Mouse (Mus musculus) forebrain, embryonic 10.5 days (tissue): ENCODE measurements around the gene Gja5. TPM values are rescaled to one million over a fixed set of nuclear protein-coding genes. Genes with fewer than 3 reads are reported as not detected.

Source experiments
- DNase-seq: peaks from one replicate; pipeline ENCODE4 v3.0.0-alpha.2; 2017; ENCODE audit warnings: low spot score; ENCODE audit errors: extremely low spot score
- H3K27ac ChIP-seq: fragments of 300-500 bp; sonication (generic); 2 replicates; pipeline ENCODE4 v1.5.1; 2016; ENCODE audit warnings: mild to moderate bottlenecking
- H3K27me3 ChIP-seq: fragments of 300-500 bp; sonication (generic); 2 replicates; pipeline ENCODE4 v1.6.1; 2016; ENCODE audit warnings: mild to moderate bottlenecking; ENCODE audit not compliant: poor library complexity, severe bottlenecking
- H3K36me3 ChIP-seq: fragments of 300-500 bp; sonication (generic); replicated peaks from 2 replicates; pipeline ENCODE4 v1.6.1; 2016; ENCODE audit warnings: mild to moderate bottlenecking, moderate library complexity
- H3K4me1 ChIP-seq: fragments of 300-500 bp; sonication (generic); 2 replicates; pipeline ENCODE4 v1.6.1; 2016
- H3K4me3 ChIP-seq: fragments of 300-500 bp; sonication (generic); 2 replicates; pipeline ENCODE4 v1.5.1; 2016; ENCODE audit warnings: mild to moderate bottlenecking, moderate library complexity
- H3K9me3 ChIP-seq: fragments of 300-500 bp; sonication (generic); 2 replicates; pipeline ENCODE4 v1.6.1; 2016; ENCODE audit warnings: mild to moderate bottlenecking, moderate library complexity
- WGBS: fragments of 180-500 bp; shearing (Covaris S2); methylation state at CpG from one replicate; pipeline ENCODE4 v1.1.7; 2016; 5-methylcytosine and 5-hydroxymethylcytosine counted together
- polyA plus RNA-seq: library from polyadenylated mRNA; unstranded; fragments of >200 nt; fragmentation: Nextera tagmentation; extraction: Ambion mirVana; gene quantifications from 2 replicates; pipeline ENCODE4 v1.2.1, GENCODE M21; 2016

The Gja5 gene
- polyA plus RNA-seq, 1 experiment from 2014 or later = 4.5 TPM

DNA sequence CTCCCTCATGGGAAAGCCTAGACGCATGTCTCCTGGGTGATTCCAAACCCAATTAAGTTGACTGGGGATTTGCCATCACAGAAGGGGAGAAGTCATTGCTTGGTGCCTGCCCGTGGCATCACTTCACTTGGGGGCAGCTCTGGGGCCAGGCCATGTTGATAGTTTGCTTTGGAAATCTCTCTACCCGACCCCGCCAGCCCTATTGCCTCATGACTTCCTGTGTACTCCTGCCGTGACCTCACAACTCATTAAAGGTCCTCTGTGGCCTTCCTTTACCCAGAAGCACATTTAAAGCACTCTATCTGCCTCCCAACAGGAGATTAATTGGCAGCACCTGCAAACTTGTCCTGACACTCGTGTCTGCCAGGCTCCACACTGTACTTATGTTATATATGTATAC, 93.3 kb downstream of the Gja5 start:
- no peaks in the 10 kb centered on the region for H3K9me3 ChIP-seq
- no peak for DNase-seq
- H3K4me1 ChIP-seq = peaks cover 1% of the 10 kb centered on the region
- WGBS = 66% methylated on average over 6 of the region's 6 CpGs
- H3K27me3 ChIP-seq = no peaks in the 10 kb centered on the region
- no peak overlapping the region for H3K4me3 ChIP-seq
- no peak overlapping the region for H3K27ac ChIP-seq
- no peaks in the 10 kb centered on the region for H3K36me3 ChIP-seq

DNA sequence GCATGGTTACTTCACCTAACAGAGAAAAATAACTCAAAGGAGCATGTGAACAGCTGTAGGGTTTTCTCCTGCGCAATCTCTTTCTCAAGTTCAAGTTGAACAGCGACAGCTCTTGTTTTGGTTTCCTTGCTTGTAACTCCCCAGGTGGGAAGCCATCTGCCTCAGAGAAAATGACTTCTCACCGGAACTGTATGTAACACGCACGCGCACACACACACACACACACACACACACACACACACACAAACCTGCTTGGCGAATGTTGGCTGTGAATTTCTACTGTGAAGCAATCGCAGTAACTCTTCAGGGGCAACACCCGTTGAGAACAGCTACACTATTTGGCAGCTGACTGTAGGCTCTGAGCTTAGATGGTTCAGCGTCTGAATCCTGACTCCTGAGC, 98.6 kb downstream of the Gja5 start:
- WGBS = 93% methylated on average over 10 of the region's 10 CpGs
- no peaks in the 10 kb centered on the region for H3K27me3 ChIP-seq
- no peaks in the 10 kb centered on the region for H3K36me3 ChIP-seq
- no peak overlapping the region for H3K4me3 ChIP-seq
- H3K4me1 ChIP-seq = no peaks in the 10 kb centered on the region
- DNase-seq = no peak
- no peak overlapping the region for H3K27ac ChIP-seq
- no peaks in the 10 kb centered on the region for H3K9me3 ChIP-seq

DNA sequence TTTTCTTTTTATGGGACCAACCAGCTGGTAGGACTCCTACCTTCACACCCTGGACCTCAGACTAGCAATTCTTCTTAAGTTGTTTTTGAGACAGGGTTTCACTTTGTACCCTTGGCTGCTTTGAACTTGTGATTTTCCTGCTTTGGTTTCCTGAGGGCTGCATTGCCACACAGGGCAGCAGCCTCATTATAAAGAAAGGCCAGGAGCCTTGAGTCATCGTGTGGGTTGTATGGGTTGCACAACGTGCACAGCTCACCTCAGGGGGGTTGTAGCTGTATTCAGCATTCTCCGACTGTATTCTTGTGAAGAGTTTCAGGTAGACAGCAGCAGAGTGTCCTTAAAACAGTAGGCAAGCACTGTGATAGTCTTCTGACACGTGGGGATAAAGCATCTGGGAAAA, 100.0 kb downstream of the Gja5 start:
- H3K36me3 ChIP-seq = no peaks in the 10 kb centered on the region
- no peak overlapping the region for H3K4me3 ChIP-seq
- H3K4me1 ChIP-seq = no peaks in the 10 kb centered on the region
- no peaks in the 10 kb centered on the region for H3K9me3 ChIP-seq
- H3K27ac ChIP-seq = no peak overlapping the region
- 86% methylated on average over 4 of the region's 4 CpGs for WGBS
- no peaks in the 10 kb centered on the region for H3K27me3 ChIP-seq
- DNase-seq = no peak

DNA sequence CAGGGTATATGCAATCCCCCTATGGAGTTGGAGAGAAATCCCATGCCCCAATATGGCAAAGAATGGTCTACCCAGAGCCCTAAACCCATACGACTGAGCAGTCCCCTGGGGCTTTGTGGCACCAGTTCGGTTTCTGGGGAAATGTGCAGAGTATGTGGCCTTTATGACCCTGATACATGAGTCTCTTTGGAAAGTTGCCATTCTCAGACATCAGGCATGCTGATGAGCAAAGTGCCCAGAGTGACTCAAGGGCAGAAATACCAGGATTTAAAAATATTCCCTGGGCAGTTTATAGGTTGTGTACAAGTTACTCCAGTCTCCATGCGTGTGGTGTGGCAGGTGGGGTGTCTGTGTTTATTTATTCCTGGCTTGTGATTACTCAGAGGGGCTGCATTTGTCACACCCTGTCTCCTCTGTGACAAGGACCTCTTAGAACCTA, 102.5 kb downstream of the Gja5 start:
- H3K36me3 ChIP-seq = no peaks in the 10 kb centered on the region
- WGBS = 80% methylated on average over 3 of the region's 3 CpGs
- no peak for DNase-seq
- no peaks in the 10 kb centered on the region for H3K27me3 ChIP-seq
- H3K9me3 ChIP-seq = no peaks in the 10 kb centered on the region
- no peak overlapping the region for H3K27ac ChIP-seq
- no peak overlapping the region for H3K4me3 ChIP-seq
- peaks cover 6% of the 10 kb centered on the region for H3K4me1 ChIP-seq

DNA sequence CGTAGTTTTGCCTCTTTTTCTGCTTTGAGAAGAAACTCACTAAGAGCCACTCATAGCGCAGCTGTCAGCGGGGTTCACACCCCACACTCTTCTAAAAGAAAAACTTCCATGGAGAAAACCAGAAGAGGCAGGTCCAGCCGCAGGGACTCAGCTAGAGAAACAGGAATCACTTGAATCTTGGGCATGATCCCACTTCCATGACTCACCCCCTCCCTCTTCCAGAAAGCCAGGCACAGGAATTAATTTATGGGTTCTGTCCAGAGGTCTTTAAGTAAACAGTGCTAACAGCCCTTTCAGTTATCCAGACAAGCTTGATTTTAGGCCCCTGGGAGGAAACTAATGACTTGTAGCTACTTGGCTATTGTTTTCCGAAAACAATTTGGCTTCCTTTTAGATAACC, 120.7 kb downstream of the Gja5 start:
- no peaks in the 10 kb centered on the region for H3K36me3 ChIP-seq
- H3K27ac ChIP-seq = no peak overlapping the region
- H3K9me3 ChIP-seq = no peaks in the 10 kb centered on the region
- H3K4me1 ChIP-seq = peaks cover 16% of the 10 kb centered on the region
- no peaks in the 10 kb centered on the region; the same call in 1 of the 2 replicates for H3K27me3 ChIP-seq
- no peak for DNase-seq
- H3K4me3 ChIP-seq = no peak overlapping the region
- 75% methylated on average over 5 of the region's 5 CpGs for WGBS

DNA sequence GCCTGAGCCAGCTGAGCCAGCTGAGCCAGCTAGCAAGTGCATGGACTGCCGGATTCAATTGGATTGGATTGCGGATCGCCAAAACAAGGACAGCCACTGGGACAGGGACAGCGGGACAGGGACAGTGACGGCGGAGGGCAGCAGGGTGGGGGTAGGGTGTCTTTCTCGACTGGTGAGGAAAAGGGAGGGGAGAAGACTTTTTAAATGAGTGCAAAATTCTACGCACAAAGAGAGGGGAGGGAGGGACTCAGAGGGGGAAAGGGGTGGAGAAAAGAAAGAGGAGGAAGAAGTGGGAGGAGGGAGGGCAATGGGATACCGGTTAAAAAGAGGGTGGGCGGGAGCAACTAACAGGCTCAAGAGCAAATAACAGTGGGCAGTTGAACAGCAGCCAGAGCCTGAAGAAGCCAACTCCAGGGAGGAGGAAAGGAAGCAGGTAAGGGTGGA, 127.6 kb downstream of the Gja5 start:
- Histone ChIP-seq H3K9me3 (no peaks in the 10 kb centered on the region), H3K4me3 (peak overlapping the region; percentile 53), H3K27ac (peak overlapping the region; percentile 80), H3K27me3 (peaks cover 32% of the 10 kb centered on the region), H3K4me1 (peaks cover 18% of the 10 kb centered on the region), H3K36me3 (no peaks in the 10 kb centered on the region)
- under 1% methylated on average over 10 of the region's 10 CpGs for WGBS
- DNase-seq = peak; percentile 36

DNA sequence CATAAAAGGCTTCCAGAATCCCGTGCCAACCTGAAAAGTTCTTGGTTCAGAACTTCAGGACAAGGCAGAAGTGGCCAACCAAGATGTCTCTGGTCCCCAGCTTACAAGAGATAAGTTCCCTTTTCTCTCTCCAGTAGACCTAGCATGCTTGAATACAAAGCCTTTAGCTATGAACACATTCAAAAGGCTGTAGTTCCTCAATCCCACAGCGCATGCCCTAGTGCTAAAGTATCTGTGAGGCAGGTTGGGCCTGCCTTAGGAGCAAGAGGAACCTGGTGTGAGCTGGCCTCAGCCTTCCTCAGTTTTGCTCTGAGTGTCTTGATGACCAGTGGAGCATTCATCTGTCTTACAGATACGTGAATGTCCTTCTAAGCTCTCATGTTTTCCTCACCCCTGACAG, 131.1 kb downstream of the Gja5 start:
- Histone ChIP-seq H3K4me3 (no peak overlapping the region), H3K27ac (no peak overlapping the region), H3K9me3 (no peaks in the 10 kb centered on the region), H3K36me3 (no peaks in the 10 kb centered on the region), H3K4me1 (peaks cover 21% of the 10 kb centered on the region), H3K27me3 (peaks cover 30% of the 10 kb centered on the region)
- WGBS = 90% methylated on average over 3 of the region's 3 CpGs
- DNase-seq = no peak

DNA sequence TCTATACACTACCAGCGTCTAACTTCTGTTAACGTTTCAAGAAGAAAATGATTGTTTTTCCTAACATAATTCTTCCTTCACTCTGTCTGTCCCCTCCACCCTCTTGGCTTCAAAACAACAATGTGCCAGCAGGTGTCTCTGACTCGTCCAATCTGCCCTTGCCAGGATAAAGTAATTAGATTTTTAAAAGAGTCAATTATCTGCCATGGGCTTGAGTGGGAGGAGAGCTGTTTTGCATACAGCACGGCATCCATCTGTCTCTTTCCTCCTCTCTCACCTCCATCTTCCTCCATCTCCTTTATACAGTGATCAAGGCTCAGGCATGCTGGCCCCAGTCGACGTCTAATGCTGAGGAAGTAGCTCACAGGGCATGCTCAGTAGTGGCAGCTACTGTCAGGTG, 132.6 kb downstream of the Gja5 start:
- Histone ChIP-seq H3K4me3 (no peak overlapping the region), H3K4me1 (peaks cover 14% of the 10 kb centered on the region), H3K36me3 (no peaks in the 10 kb centered on the region), H3K27me3 (peaks cover 16% of the 10 kb centered on the region), H3K9me3 (no peaks in the 10 kb centered on the region), H3K27ac (no peak overlapping the region)
- DNase-seq = no peak
- WGBS = 57% methylated on average over 6 of the region's 6 CpGs

DNA sequence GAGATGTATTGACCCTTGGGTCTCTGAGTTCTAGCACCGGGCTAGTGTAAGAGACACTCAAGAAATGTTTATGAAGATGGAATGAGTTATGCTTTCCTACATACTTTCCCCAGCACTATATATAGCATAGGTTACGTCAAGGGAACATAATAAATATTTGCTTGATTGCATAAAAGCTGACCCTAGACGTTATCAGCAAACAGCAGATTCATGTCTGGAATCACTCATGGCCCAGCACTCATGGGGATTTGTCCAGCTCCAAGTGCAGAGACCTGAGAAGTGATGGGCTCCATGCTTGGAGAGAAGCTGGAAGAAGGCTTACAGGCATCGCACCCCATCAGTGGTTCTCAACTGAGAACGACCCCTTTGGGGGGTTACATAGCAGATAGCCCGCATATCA, 135.2 kb downstream of the Gja5 start:
- Histone ChIP-seq H3K27me3 (no peaks in the 10 kb centered on the region), H3K4me3 (no peak overlapping the region), H3K9me3 (no peaks in the 10 kb centered on the region), H3K36me3 (no peaks in the 10 kb centered on the region), H3K27ac (no peak overlapping the region), H3K4me1 (peaks cover 4% of the 10 kb centered on the region; the same call in 1 of the 2 replicates)
- WGBS = 92% methylated on average over 6 of the region's 6 CpGs
- DNase-seq = no peak

DNA sequence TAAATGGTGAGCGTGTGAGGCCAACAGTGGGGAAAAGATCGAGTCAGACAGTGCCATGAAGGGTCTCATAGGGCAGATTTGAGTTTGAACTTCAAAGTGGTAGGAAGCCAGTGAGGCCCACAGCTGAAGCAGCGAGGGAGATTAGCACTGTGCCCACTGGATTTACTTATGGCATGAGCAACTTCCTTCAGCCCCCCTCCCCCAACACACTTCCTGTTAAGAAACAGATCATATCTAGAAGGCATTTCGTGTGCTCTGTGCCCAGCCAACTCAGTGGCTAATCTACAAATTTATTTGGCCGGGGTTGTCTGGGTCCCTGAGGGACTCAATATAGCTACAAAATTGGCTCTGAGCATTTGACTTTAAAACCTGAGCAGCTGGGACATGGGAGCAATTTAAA, 139.7 kb downstream of the Gja5 start:
- Histone ChIP-seq H3K9me3 (no peaks in the 10 kb centered on the region), H3K27me3 (no peaks in the 10 kb centered on the region), H3K36me3 (no peaks in the 10 kb centered on the region), H3K4me3 (no peak overlapping the region), H3K27ac (no peak overlapping the region), H3K4me1 (no peaks in the 10 kb centered on the region)
- no peak for DNase-seq
- 81% methylated on average over 5 of the region's 5 CpGs for WGBS

DNA sequence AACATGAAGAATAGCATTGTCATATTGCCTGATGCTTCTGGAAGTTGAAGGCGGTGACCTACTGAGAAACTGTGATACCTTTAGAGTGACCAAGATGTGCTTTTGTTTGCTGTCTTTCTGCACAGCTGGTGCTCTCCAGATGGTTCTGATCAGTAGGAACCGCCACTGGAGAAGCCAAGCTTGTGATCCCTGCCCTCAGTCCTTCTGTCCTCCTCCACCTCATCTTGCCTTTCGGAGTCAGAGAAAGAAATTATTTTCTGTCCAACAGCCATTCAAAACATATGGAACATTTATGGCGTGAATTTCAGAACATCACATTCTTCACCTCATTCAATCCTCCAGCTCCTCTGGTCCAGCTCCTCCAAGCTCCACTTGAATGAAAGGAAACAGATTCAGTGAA, 143.3 kb downstream of the Gja5 start:
- 84% methylated on average over 4 of the region's 4 CpGs for WGBS
- Histone ChIP-seq H3K36me3 (no peaks in the 10 kb centered on the region), H3K27me3 (no peaks in the 10 kb centered on the region), H3K9me3 (no peaks in the 10 kb centered on the region), H3K4me1 (peaks cover 16% of the 10 kb centered on the region), H3K4me3 (no peak overlapping the region), H3K27ac (no peak overlapping the region)
- no peak for DNase-seq

DNA sequence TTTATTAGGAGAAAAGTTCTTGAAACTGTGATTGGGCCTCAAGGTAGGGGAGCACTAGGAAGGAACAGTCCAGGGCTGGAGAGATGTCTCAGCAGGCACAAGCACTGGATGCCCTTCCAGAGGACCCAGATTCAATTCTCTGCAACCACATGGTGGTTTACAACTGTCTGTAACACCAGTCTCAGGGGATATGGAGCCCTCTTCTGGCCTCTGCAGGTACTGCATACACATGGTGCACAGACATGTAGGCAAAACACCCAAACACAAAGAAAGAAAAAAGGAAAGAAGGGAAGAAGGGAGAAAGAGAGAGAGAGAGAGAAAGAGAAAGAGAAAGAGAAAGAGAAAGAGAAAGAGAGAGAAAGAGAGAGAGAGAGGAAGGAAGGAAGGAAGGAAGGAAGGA, 143.9 kb downstream of the Gja5 start:
- Histone ChIP-seq H3K36me3 (no peaks in the 10 kb centered on the region), H3K9me3 (no peaks in the 10 kb centered on the region), H3K4me1 (peaks cover 21% of the 10 kb centered on the region), H3K27me3 (no peaks in the 10 kb centered on the region), H3K27ac (no peak overlapping the region), H3K4me3 (no peak overlapping the region)
- DNase-seq = no peak

DNA sequence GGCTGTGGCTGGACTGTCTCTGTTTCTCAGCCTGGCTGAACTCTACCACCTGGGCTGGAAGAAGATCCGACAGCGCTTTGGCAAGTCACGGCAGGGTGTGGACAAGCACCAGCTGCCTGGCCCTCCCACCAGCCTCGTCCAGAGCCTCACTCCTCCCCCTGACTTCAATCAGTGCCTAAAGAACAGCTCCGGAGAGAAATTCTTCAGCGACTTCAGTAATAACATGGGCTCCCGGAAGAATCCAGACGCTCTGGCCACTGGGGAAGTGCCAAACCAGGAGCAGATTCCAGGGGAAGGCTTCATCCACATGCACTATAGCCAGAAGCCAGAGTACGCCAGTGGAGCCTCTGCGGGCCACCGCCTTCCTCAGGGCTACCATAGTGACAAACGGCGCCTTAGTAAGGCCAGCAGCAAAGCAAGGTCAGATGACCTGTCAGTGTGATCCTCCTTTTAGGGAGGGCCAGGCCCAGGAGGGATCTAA, 146.8 kb downstream of the Gja5 start:
- no peaks in the 10 kb centered on the region for H3K27me3 ChIP-seq
- no peaks in the 10 kb centered on the region for H3K9me3 ChIP-seq
- H3K27ac ChIP-seq = peak overlapping the region; percentile 44; the same call in 1 of the 2 replicates
- H3K4me3 ChIP-seq = no peak overlapping the region
- DNase-seq = no peak
- WGBS = 65% methylated on average over 13 of the region's 13 CpGs
- no peaks in the 10 kb centered on the region for H3K36me3 ChIP-seq
- H3K4me1 ChIP-seq = peaks cover 21% of the 10 kb centered on the region
